Mouse (Mus musculus) lung, postnatal 14 days (tissue): Measurements from ENCODE around the gene Olfr689.
"Not testable (repeated sequence)": the region's sequence is repeated elsewhere in the genome, so short reads cannot be mapped to it uniquely, and the experiment has no call there.

Experiments
- DNase-seq: peaks from one replicate; pipeline ENCODE4 v3.0.0; 2021

The Olfr689 gene

GRCm38 (mm10) chr7:105310865-105311264 is at the start of gene Olfr689:
Gene Olfr689 (plus strand): TSS chr7:105311165.
- no peak for DNase-seq

GRCm38 (mm10) chr7:105272426-105272825 is 38.5 kb upstream of the Olfr689 start:
- no peak for DNase-seq

- no peak for DNase-seq
These were observed 23.2 kb upstream of the Olfr689 start, which contains the start of gene Olfr688 for GRCm38 (mm10) chr7:105287795-105288194. Gene Olfr688 (plus strand): TSS chr7:105288095.

GRCm38 (mm10) chr7:105290051-105290450 is 20.9 kb upstream of the Olfr689 start:
- no peak for DNase-seq

- no peak for DNase-seq
These were observed 14.3 kb downstream of the Olfr689 start for GRCm38 (mm10) chr7:105325302-105325701.

GRCm38 (mm10) chr7:105334004-105334403 is 23.0 kb downstream of the Olfr689 start, which contains the start of gene Olfr690:
Gene Olfr690 (minus strand): TSS chr7:105334104.
- DNase-seq: no peak

GRCm38 (mm10) chr7:105342170-105342569 is 31.2 kb downstream of the Olfr689 start, which contains the start of gene Olfr691:
Gene Olfr691 (minus strand): TSS chr7:105342270.
- DNase-seq: no peak

GRCm38 (mm10) chr7:105342752-105343151 is 31.8 kb downstream of the Olfr689 start:
- DNase-seq: no peak

GRCm38 (mm10) chr7:105356064-105356463 is 45.1 kb downstream of the Olfr689 start:
- not testable (repeated sequence) for DNase-seq

- DNase-seq: not testable (repeated sequence)
These were observed 45.5 kb downstream of the Olfr689 start for GRCm38 (mm10) chr7:105356487-105356886.

- DNase-seq: no peak
These were observed 50.7 kb downstream of the Olfr689 start for GRCm38 (mm10) chr7:105361713-105362112.

- DNase-seq: no peak
These were observed 56.3 kb downstream of the Olfr689 start for GRCm38 (mm10) chr7:105367268-105367667.

- no peak for DNase-seq
These were observed 57.0 kb downstream of the Olfr689 start, which contains the start of gene Olfr692 for GRCm38 (mm10) chr7:105367930-105368329. Gene Olfr692 (plus strand): TSS chr7:105368230.

GRCm38 (mm10) chr7:105368521-105368920 is 57.6 kb downstream of the Olfr689 start:
- DNase-seq: no peak
